Mouse (Mus musculus) CH12.LX (cell line): ENCODE measurements at regions not wholly inside any gene's neighbourhood (a gene's known extent, or its start where the extent isn't known, plus 50 kb on each side); places are given as distances from the start of the nearest gene placed in this dataset.

Source experiments
- DNase-seq: peaks from one replicate; pipeline ENCODE4 v3.0.0-alpha.2; 2013; ENCODE audit errors: extremely low read depth
- H3K27ac ChIP-seq: 2 replicates; pipeline ENCODE4 v1.5.1; 2012; ENCODE audit warnings: low read depth, mild to moderate bottlenecking, control low read depth, moderate library complexity; ENCODE audit not compliant: insufficient read depth
- H3K27me3 ChIP-seq: replicated peaks from 2 replicates; pipeline ENCODE3; 2012; ENCODE audit warnings: inconsistent platforms
- H3K36me3 ChIP-seq, 2 experiments: replicated peaks in 1 of 2; 2 replicates each; pipeline versions ENCODE3 to v1.6.1; 2012; ENCODE audit warnings: inconsistent platforms in 1 of 2, low read length in 1 of 2, mild to moderate bottlenecking in 1 of 2, mixed read lengths in 1 of 2, moderate library complexity in 1 of 2; ENCODE audit not compliant: control insufficient read depth in 1 of 2, insufficient read depth in 1 of 2
- H3K4me1 ChIP-seq, 2 experiments: 2 replicates each; pipeline ENCODE4 v1.6.1; 2012; ENCODE audit warnings: inconsistent platforms in 1 of 2, moderate library complexity in 1 of 2; ENCODE audit not compliant: insufficient read depth in 2 of 2, control insufficient read depth in 1 of 2
- H3K4me2 ChIP-seq: 2 replicates; pipeline ENCODE4 v1.6.1; 2012; ENCODE audit warnings: low read depth, mild to moderate bottlenecking, control low read depth; ENCODE audit not compliant: poor library complexity, insufficient read depth, severe bottlenecking
- H3K4me3 ChIP-seq, 3 experiments: fragments of 150-350 bp in 1 of 3; sonication (generic) in 1 of 3; replicated peaks in 1 of 3; 2 replicates each; pipeline versions ENCODE3 to v1.5.1; 2011 to 2012; ENCODE audit warnings: low read depth in 2 of 3, low read length in 2 of 3, mild to moderate bottlenecking in 2 of 3, moderate library complexity in 2 of 3, control low read depth in 1 of 3, improper control_type of control experiment in 1 of 3, inconsistent platforms in 1 of 3, mixed read lengths in 1 of 3; ENCODE audit not compliant: poor library complexity in 1 of 3
- H3K79me2 ChIP-seq: replicated peaks from 2 replicates; pipeline ENCODE4 v1.6.1; 2012; ENCODE audit warnings: mild to moderate bottlenecking, moderate library complexity; ENCODE audit not compliant: control insufficient read depth, poor library complexity, insufficient read depth, severe bottlenecking; ENCODE audit errors: extremely low read depth
- H3K9ac ChIP-seq: 2 replicates; pipeline ENCODE4 v1.6.1; 2012; ENCODE audit warnings: low read depth, mild to moderate bottlenecking, control low read depth, moderate library complexity; ENCODE audit not compliant: insufficient read depth
- H3K9me3 ChIP-seq: replicated peaks from 2 replicates; pipeline ENCODE3; 2012; ENCODE audit warnings: low read length, inconsistent platforms, mixed read lengths
- CHD1 ChIP-seq: IDR thresholded peaks from 2 replicates; pipeline ENCODE4 v1.6.1; 2012; ENCODE audit warnings: low read depth, low read length, improper control_type of control experiment, inconsistent platforms
- CHD2 ChIP-seq: IDR thresholded peaks from 2 replicates; pipeline ENCODE4 v1.6.1; 2011; ENCODE audit warnings: low read length, improper control_type of control experiment
- CTCF ChIP-seq, 2 experiments: IDR thresholded peaks in 1 of 2; conservative IDR thresholded peaks in 1 of 2; 2 replicates each; pipeline ENCODE4 v1.5.1; 2011 to 2012; ENCODE audit warnings: low read depth in 2 of 2, low read length in 2 of 2, improper control_type of control experiment in 1 of 2, inconsistent platforms in 1 of 2, mild to moderate bottlenecking in 1 of 2, moderate library complexity in 1 of 2
- E2F4 ChIP-seq: IDR thresholded peaks from 2 replicates; pipeline ENCODE4 v1.6.1; 2011; ENCODE audit warnings: low read depth, low read length, improper control_type of control experiment; ENCODE audit not compliant: insufficient replicate concordance
- EP300 ChIP-seq: IDR thresholded peaks from 2 replicates; pipeline ENCODE4 v1.6.1; 2011; ENCODE audit warnings: low read length, improper control_type of control experiment
- ETS1 ChIP-seq: conservative IDR thresholded peaks from 2 replicates; pipeline ENCODE4 v1.6.1; 2012; ENCODE audit warnings: low read depth, mild to moderate bottlenecking, inconsistent platforms, low read length, improper control_type of control experiment, moderate library complexity
- GABPA ChIP-seq: IDR thresholded peaks from 2 replicates; pipeline ENCODE4 v1.6.1; 2012; ENCODE audit warnings: low read depth, low read length, improper control_type of control experiment, inconsistent platforms; ENCODE audit not compliant: insufficient replicate concordance
- IRF4 ChIP-seq: IDR thresholded peaks from 2 replicates; pipeline ENCODE4 v1.6.1; 2014; ENCODE audit warnings: low read depth, mild to moderate bottlenecking, inconsistent platforms, low read length, improper control_type of control experiment
- JUN ChIP-seq: IDR thresholded peaks from 2 replicates; pipeline ENCODE4 v1.6.1; 2011; ENCODE audit warnings: low read depth, mild to moderate bottlenecking, low read length, improper control_type of control experiment, moderate library complexity; ENCODE audit not compliant: insufficient read depth
- MAFK ChIP-seq: IDR thresholded peaks from 2 replicates; pipeline ENCODE4 v1.6.1; 2011; ENCODE audit warnings: low read length, improper control_type of control experiment; ENCODE audit not compliant: insufficient replicate concordance
- MAX ChIP-seq: IDR thresholded peaks from 2 replicates; pipeline ENCODE4 v1.6.1; 2011; ENCODE audit warnings: low read length, improper control_type of control experiment
- MYC ChIP-seq: IDR thresholded peaks from 2 replicates; pipeline ENCODE4 v1.6.1; 2011; ENCODE audit warnings: low read depth, mild to moderate bottlenecking, improper control_type of control experiment, low read length
- NELFE ChIP-seq: IDR thresholded peaks from 2 replicates; pipeline ENCODE4 v1.6.1; 2011; ENCODE audit warnings: low read depth, low read length, improper control_type of control experiment
- PAX5 ChIP-seq: IDR thresholded peaks from 2 replicates; pipeline ENCODE4 v1.6.1; 2012; ENCODE audit warnings: low read length, inconsistent platforms, mixed read lengths
- POLR2AphosphoS2 ChIP-seq: IDR thresholded peaks from 2 replicates; pipeline ENCODE4 v1.6.1; 2011; ENCODE audit warnings: low read depth, low read length, improper control_type of control experiment
- RAD21 ChIP-seq: IDR thresholded peaks from 2 replicates; pipeline ENCODE4 v1.6.1; 2011; ENCODE audit warnings: low read depth, mild to moderate bottlenecking, low read length, improper control_type of control experiment, moderate library complexity
- SIN3A ChIP-seq: IDR thresholded peaks from 2 replicates; pipeline ENCODE4 v1.6.1; 2012; ENCODE audit warnings: low read length, improper control_type of control experiment, inconsistent platforms
- TCF12 ChIP-seq: IDR thresholded peaks from 2 replicates; pipeline ENCODE4 v1.6.1; 2014; ENCODE audit warnings: low read depth, mild to moderate bottlenecking, inconsistent platforms, low read length, improper control_type of control experiment
- USF1 ChIP-seq: IDR thresholded peaks from 2 replicates; pipeline ENCODE4 v1.6.1; 2014; ENCODE audit warnings: low read depth, mild to moderate bottlenecking, inconsistent platforms, low read length, improper control_type of control experiment
- ZMIZ1 ChIP-seq: IDR thresholded peaks from 2 replicates; pipeline ENCODE4 v1.6.1; 2012; ENCODE audit warnings: low read depth, mild to moderate bottlenecking, inconsistent platforms, low read length, improper control_type of control experiment
- ZNF384 ChIP-seq: IDR thresholded peaks from 2 replicates; pipeline ENCODE4 v1.6.1; 2012; ENCODE audit warnings: low read depth, low read length, improper control_type of control experiment, inconsistent platforms
- dilution Hi-C: fragments of 300-500 bp; cut with MboI; formaldehyde crosslinking; loops from 2 replicates; pipeline ENCODE4 v1.14.3; 2020; ENCODE audit warnings: low sequenced_read_pairs; ENCODE audit not compliant: extremely low pct_unique_long_range_greater_than_20kb, extremely low pct_ligation_motif_present
- in situ Hi-C: fragments of 300-500 bp; cut with MboI; formaldehyde crosslinking; loops from 3 replicates; pipeline ENCODE4 v1.14.3; 2019; ENCODE audit warnings: low sequenced_read_pairs, low pct_ligation_motif_present, low pct_unique_long_range_greater_than_20kb, mixed read lengths

DNA sequence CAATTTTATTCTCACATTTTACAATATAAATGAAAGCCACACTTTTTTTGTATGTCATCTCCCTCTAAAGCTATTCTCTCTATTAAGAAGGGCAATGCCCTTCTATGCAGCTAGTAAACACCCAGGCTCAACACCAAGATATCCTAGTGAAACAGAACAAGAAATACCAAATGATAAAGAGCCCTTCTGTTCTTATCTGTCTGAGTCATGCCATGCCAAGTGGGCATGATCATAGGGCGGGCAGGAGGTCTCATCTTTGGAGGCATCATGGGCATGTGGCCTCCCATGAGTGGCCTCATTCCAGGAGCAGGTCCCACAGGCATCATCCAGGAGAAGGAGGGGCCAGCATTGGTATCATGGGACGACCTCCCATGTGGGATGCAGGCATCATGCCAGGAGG lies 76.2 kb upstream of the Slc4a10 start:
- dilution Hi-C loops (no loop called here), in situ Hi-C loops (loop anchor here (10.0 to 25.0 kb wide), 2 partner anchors 508 to 655 kb away; no protein-coding TSS in a partner anchor)
- Histone ChIP-seq H3K4me2 (no peak overlapping the region), H3K79me2 (no peaks in the 10 kb centered on the region), H3K9ac (no peak overlapping the region), H3K27ac (no peak overlapping the region), H3K4me3 (no peak overlapping the region), H3K9me3 (no peaks in the 10 kb centered on the region), H3K27me3 (no peaks in the 10 kb centered on the region), H3K36me3 (no peaks in the 10 kb centered on the region), H3K4me1 (no peaks in the 10 kb centered on the region)
- no peak for DNase-seq
- TF ChIP-seq ETS1 (no peak), POLR2AphosphoS2 (no peak), MAFK (no peak), E2F4 (no peak), EP300 (no peak), CHD2 (no peak), IRF4 (no peak), CHD1 (no peak), PAX5 (no peak), USF1 (no peak), TCF12 (no peak), JUN (no peak), MYC (no peak), SIN3A (no peak)

DNA sequence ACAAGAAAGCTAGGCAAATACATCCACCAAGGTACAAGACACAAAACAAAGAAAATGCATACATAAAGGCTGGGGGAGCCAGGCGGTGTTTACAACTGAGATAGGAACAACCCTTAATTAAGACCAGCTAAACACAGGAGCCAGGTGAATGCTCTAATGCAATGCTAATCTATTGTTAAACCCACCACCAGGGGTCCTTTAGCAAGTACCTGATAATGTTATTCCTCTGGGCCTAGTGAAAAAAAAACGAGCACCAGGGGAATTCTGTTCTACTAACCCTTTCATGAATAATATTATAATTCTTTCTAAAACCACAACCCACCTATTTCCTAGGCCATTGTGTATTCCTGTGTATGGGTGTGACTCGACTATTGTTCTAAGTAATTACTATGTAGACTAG lies 61.5 kb upstream of the Slc4a10 start:
- no peaks in the 10 kb centered on the region; a peak in 1 of 4 replicates for H3K4me1 ChIP-seq
- no peak for DNase-seq
- H3K79me2 ChIP-seq: no peaks in the 10 kb centered on the region
- H3K9me3 ChIP-seq: no peaks in the 10 kb centered on the region
- no peak overlapping the region for H3K27ac ChIP-seq
- in situ Hi-C loops (loop anchor here (25.0 kb wide), 2 partner anchors 303 to 478 kb away; no protein-coding TSS in a partner anchor), dilution Hi-C loops (no loop called here)
- H3K4me2 ChIP-seq: no peak overlapping the region
- H3K36me3 ChIP-seq: no peaks in the 10 kb centered on the region
- H3K9ac ChIP-seq: no peak overlapping the region
- TF ChIP-seq MAX (no peak), RAD21 (no peak), NELFE (no peak), ZNF384 (peak; percentile 36; the same call in 1 of the 2 replicates), GABPA (no peak), CHD1 (no peak), JUN (no peak), ZMIZ1 (no peak), CTCF (conservative IDR thresholded peaks at IDR 0.05 in 1 of 2, IDR thresholded peaks at IDR 0.05 in 1 of 2; ENCODE audit: low read depth in 2 of 2, low read length in 2 of 2) (peak in 1 of 2 experiments; percentile 27; a peak in 2 of 4 replicates)
- no peaks in the 10 kb centered on the region for H3K27me3 ChIP-seq
- H3K4me3 ChIP-seq: no peak overlapping the region
